Mouse (Mus musculus): ENCODE results near the gene Pygm. TPM values are rescaled to one million over a fixed set of nuclear protein-coding genes. Genes with fewer than 3 reads are reported as not detected.
A peak's percentile ranks its signal among the peaks of the same experiment; 100 is the strongest.

Gene Pygm
- polyA plus RNA-seq, 1 experiment from 2014 or later = 12.0 TPM

DNA sequence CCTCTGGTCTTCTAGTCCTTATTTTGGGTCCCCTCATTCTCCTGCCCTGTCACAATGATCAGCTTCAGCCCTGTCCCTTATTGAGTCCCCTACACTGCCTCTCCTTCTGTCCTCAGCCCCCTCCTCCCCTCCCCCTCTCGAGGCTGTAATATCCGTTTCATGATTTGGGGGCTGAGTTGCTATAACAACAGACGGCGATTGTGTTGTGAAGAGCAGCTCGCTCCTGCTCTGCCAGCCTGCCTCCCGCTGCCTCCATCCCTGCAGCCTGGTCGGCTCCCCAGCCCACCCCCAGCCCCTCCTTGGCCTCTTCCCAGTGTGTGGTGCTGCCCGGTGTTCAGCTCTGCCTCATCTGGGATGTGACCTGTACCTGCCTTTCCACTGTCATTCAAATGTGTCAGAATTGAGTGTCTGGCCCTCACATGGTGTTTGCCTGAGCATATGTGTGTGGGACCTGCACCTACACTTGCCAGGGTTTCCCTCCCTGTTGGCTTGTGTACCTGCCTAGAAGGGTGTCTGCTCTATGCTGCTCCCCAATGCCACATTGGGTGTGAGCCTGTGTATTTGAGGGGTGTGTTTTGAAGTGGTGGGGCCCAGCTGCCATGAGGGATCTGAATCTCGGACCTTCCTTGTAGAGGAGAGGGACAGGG is 32.0 kb downstream of the Pygm start:
- 8% methylated on average over 9 of the region's 9 CpGs for WGBS
- no peak for ATAC-seq (ENCODE audit: low FRiP score)
- peaks cover 53% of the 10 kb centered on the region for H3K4me1 ChIP-seq
- peak overlapping the region; percentile 26; the same call in 1 of the 2 replicates for H3K9ac ChIP-seq (replicated peaks)
- H3K36me3 ChIP-seq = no peaks in the 10 kb centered on the region
- peak overlapping the region; percentile 96 for H3K27ac ChIP-seq (replicated peaks)
- H3K9me3 ChIP-seq (replicated peaks) = no peaks in the 10 kb centered on the region
- H3K27me3 ChIP-seq (replicated peaks) = no peaks in the 10 kb centered on the region
- H3K4me3 ChIP-seq (replicated peaks) = no peak overlapping the region
- H3K4me2 ChIP-seq = peak overlapping the region; percentile 26

- 50% methylated on average over 12 of the region's 12 CpGs for WGBS
- H3K27ac ChIP-seq (replicated peaks) = peak overlapping the region; percentile 96
- H3K36me3 ChIP-seq = no peaks in the 10 kb centered on the region
- H3K4me2 ChIP-seq = peak overlapping the region; percentile 91
- 0 out of 2 replicates have a peak overlapping the region, but pooled peaks have one; percentile 89 for H3K9ac ChIP-seq (replicated peaks)
- no peaks in the 10 kb centered on the region for H3K27me3 ChIP-seq (replicated peaks)
- H3K4me1 ChIP-seq = peaks cover 62% of the 10 kb centered on the region
- H3K4me3 ChIP-seq (replicated peaks) = no peak overlapping the region
- no peak for ATAC-seq (ENCODE audit: low FRiP score)
- no peaks in the 10 kb centered on the region for H3K9me3 ChIP-seq (replicated peaks)
These were observed 32.9 kb downstream of the Pygm start for GRCm38 (mm10) chr19:6416894-6417761.

DNA sequence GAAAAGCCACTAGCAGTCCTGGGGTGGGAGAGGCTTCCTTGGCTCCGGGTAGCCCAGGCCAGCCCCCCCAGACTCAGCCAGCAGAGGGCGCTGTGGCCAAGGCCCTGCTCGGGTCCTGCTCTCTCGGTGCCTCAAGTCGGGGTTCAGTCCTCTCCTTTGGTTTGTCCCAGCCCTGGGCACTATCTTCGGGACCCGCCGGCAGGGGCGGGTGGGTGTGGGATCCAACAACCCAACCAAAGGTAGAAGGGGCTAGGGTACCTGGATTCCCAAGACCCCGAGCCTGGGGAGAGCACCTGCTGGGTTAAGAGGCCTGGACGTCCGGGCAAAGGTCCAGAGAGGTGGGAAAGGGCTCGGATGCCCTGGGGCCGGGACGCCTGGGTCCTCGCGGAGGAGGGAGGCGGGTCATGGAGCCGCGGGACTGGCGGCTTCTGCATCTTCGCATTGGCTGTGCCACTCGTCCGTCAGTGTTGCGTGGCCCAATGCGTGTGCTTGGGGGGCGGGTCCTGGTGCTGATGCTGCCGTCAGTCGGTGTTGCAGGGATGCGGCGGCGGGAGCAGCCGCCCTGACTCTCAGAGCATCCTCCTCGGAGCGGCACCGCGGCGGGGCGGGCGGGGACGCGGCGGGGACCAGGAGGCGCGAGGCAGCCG is 34.2 kb downstream of the Pygm start, which contains the start of gene Nrxn2:
TSS of gene Nrxn2 (plus strand) at position 499 of the 647 bp plus-strand sequence.
- Histone ChIP-seq H3K27me3 (replicated peaks) (no peaks in the 10 kb centered on the region), H3K9me3 (replicated peaks) (no peaks in the 10 kb centered on the region), H3K9ac (replicated peaks) (peak within 1 kb of the TSS; percentile 89), H3K4me2 (peak within 1 kb of the TSS; percentile 91), H3K4me1 (peaks cover 74% of the 10 kb centered on the region), H3K36me3 (no peaks in the 10 kb centered on the region), H3K27ac (replicated peaks) (peak within 1 kb of the TSS; percentile 96), H3K4me3 (replicated peaks) (peak within 1 kb of the TSS; percentile 67)
- peak; percentile 93 for ATAC-seq (ENCODE audit: low FRiP score)
- 1% methylated on average over 43 of the region's 46 CpGs for WGBS

DNA sequence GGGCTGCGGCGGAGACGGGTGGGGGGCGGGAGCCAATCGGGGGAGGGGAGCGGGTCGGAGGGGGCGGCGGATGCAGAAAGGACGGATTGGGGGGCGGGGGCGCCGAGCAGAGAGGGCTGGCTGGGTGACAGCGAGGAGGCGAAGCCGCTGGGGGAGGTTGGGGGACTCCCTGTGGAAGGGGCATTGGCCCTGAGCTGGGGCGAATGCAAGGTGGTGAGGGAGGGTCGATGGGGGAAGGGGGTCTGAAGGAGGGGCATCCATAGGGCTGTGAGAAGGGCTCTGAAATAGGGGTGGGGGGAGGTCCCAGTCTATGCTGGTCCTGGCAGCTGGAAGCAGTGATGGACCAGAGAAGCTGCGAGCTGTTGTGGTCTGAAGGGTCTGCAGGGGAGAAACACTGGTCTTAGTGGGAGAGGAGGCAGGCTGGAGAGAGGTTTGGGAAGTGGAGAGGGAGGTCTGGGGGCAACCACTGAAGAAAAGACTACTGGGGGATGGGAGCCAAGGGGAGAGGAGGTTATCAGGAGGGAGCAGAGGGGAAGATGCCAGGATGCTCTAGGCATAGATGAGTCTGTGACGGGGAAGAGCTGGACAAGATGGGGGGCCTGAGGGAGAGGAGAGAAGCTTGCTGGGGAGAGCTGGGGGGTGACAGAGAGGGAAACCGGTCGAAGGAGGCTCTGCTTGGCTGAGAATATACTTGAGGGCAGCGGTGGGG is 34.9 kb downstream of the Pygm start:
- peak overlapping the region; percentile 91 for H3K4me2 ChIP-seq
- 0 out of 2 replicates have a peak, but pooled peaks cover 3% of the 10 kb centered on the region for H3K27me3 ChIP-seq (replicated peaks)
- peaks cover 82% of the 10 kb centered on the region for H3K4me1 ChIP-seq
- no peaks in the 10 kb centered on the region for H3K36me3 ChIP-seq
- no peaks in the 10 kb centered on the region for H3K9me3 ChIP-seq (replicated peaks)
- H3K27ac ChIP-seq (replicated peaks) = peak overlapping the region; percentile 96
- WGBS = 5% methylated on average over 17 of the region's 23 CpGs
- H3K9ac ChIP-seq (replicated peaks) = peak overlapping the region; percentile 89
- peak overlapping the region; percentile 67 for H3K4me3 ChIP-seq (replicated peaks)
- ATAC-seq (ENCODE audit: low FRiP score) = peak; percentile 25

GRCm38 (mm10) chr19:6419805-6420310 is 35.7 kb downstream of the Pygm start:
- Histone ChIP-seq H3K9me3 (replicated peaks) (no peaks in the 10 kb centered on the region), H3K27me3 (replicated peaks) (0 out of 2 replicates have a peak, but pooled peaks cover 3% of the 10 kb centered on the region), H3K4me3 (replicated peaks) (peak overlapping the region; percentile 67), H3K9ac (replicated peaks) (peak overlapping the region; percentile 89), H3K4me2 (peak overlapping the region; percentile 91), H3K27ac (replicated peaks) (peak overlapping the region; percentile 96), H3K4me1 (peaks cover 89% of the 10 kb centered on the region), H3K36me3 (no peaks in the 10 kb centered on the region)
- no peak for ATAC-seq (ENCODE audit: low FRiP score)
- WGBS = 32% methylated on average over 9 of the region's 9 CpGs

DNA sequence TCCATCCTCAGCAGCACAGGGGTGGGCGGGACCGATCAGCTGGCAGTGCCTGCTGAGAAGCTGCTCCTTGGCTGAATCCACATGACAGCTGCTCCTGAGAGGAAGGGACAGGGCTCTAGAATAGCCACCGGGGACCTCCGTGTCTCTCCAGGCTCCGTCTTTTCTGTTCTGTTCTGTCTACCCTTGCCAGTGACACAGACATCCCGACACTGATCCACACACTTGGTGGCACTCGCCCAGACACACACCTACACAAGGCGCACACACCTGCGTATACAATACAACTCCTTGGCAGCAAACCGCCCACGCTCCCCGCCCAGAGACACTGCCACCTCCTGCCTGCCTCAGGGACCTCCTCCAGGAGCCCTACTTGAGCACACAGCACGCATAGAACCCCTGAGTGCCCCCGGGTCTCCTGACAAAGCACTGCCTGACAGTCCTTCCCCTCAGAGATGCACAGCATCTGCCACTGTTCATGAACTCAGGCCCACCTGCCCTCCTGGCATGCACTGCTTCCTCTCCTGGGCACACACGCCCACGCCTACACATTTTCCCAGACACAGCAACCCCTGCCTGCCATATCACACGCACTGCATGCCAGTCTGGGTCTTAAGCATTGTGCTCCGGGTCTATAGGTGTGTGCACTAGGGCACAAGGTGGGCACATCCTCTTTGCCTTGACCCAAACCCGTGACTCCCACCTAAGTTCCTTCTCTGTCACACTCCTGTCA is 36.4 kb downstream of the Pygm start:
- 51% methylated on average over 19 of the region's 19 CpGs for WGBS
- Histone ChIP-seq H3K9ac (replicated peaks) (peak overlapping the region; percentile 89), H3K4me3 (replicated peaks) (peak overlapping the region; percentile 67), H3K36me3 (no peaks in the 10 kb centered on the region), H3K27ac (replicated peaks) (peak overlapping the region; percentile 96; the same call in 1 of the 2 replicates), H3K4me1 (peaks cover 89% of the 10 kb centered on the region), H3K27me3 (replicated peaks) (0 out of 2 replicates have a peak, but pooled peaks cover 3% of the 10 kb centered on the region), H3K4me2 (peak overlapping the region; percentile 91), H3K9me3 (replicated peaks) (no peaks in the 10 kb centered on the region)
- no peak for ATAC-seq (ENCODE audit: low FRiP score)

- peak overlapping the region; percentile 67 for H3K4me3 ChIP-seq (replicated peaks)
- 71% methylated on average over 9 of the region's 9 CpGs for WGBS
- H3K9ac ChIP-seq (replicated peaks) = peak overlapping the region; percentile 30; the same call in 1 of the 2 replicates
- no peak for ATAC-seq (ENCODE audit: low FRiP score)
- no peaks in the 10 kb centered on the region for H3K9me3 ChIP-seq (replicated peaks)
- peaks cover 89% of the 10 kb centered on the region for H3K4me1 ChIP-seq
- H3K4me2 ChIP-seq = peak overlapping the region; percentile 91
- H3K27me3 ChIP-seq (replicated peaks) = 0 out of 2 replicates have a peak, but pooled peaks cover 3% of the 10 kb centered on the region
- no peak overlapping the region for H3K27ac ChIP-seq (replicated peaks)
- no peaks in the 10 kb centered on the region for H3K36me3 ChIP-seq
These were observed 37.0 kb downstream of the Pygm start for GRCm38 (mm10) chr19:6421211-6421590.

DNA sequence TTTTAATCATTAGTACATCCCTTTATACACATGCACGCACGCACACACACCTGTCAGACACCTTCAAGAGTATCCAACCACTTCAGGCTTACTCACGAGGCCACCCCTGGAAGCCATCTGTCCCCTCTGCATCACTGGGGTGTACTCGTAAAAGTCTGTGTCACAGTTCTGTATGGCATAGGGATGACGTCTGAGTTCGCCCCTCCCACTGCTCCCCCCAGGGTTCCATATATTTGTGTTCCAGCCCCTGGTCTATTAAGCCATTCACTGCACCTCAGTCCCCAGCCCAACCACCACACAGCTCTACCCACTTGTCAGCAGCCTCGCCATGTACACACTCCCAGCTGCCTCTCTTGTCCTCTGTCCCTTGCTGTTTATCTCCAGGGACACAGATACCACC is 37.8 kb downstream of the Pygm start:
- Histone ChIP-seq H3K4me3 (replicated peaks) (no peak overlapping the region), H3K9me3 (replicated peaks) (no peaks in the 10 kb centered on the region), H3K4me2 (no peak overlapping the region), H3K36me3 (no peaks in the 10 kb centered on the region), H3K27me3 (replicated peaks) (peaks cover 6% of the 10 kb centered on the region; the same call in 1 of the 2 replicates), H3K27ac (replicated peaks) (no peak overlapping the region; the same call in 1 of the 2 replicates), H3K4me1 (peaks cover 89% of the 10 kb centered on the region), H3K9ac (replicated peaks) (no peak overlapping the region)
- 59% methylated on average over 7 of the region's 7 CpGs for WGBS
- no peak for ATAC-seq (ENCODE audit: low FRiP score)

GRCm38 (mm10) chr19:6423241-6423640 is 39.0 kb downstream of the Pygm start:
- 80% methylated on average over 16 of the region's 16 CpGs for WGBS
- H3K27ac ChIP-seq (replicated peaks) = no peak overlapping the region
- no peaks in the 10 kb centered on the region for H3K9me3 ChIP-seq (replicated peaks)
- peaks cover 89% of the 10 kb centered on the region for H3K4me1 ChIP-seq
- peaks cover 17% of the 10 kb centered on the region for H3K27me3 ChIP-seq (replicated peaks)
- H3K4me3 ChIP-seq (replicated peaks) = no peak overlapping the region
- H3K9ac ChIP-seq (replicated peaks) = no peak overlapping the region
- H3K4me2 ChIP-seq = no peak overlapping the region
- no peak for ATAC-seq (ENCODE audit: low FRiP score)
- H3K36me3 ChIP-seq = no peaks in the 10 kb centered on the region

DNA sequence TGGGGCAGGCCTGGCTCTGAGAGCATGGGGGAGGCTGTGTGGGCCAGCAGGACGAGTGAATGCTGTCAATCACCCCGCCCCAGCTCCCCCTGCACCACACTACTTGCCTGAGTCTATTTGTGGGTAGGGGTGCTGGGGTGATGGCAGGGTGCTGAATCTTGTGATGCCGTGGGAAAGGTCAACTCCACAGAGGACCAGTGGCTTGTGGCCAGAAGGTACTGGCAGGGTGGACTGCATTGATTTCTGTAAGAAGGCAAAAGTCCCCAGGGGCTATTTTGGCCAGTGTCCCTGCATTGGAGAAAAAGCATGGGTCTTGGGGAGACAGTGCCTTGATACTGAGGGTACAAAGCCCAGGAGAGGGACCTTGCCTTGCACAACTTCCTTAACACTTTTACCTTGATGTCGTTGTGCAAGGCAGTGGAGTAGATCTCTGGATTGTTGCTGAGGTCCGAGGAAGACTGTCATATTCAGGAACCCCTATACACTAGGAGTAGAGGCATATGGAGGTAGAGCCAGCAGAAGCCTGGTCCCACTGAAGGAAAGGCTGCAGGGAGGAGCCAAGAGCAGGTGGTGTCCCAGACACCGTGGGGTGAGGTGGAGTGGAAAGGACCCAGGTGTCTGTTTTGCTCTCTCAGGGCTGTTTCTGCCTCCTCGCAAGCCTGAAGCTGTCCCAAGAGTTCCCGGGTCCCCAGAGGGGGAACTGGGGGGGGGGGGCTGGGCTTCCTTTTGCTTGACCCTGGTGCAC is 40.1 kb downstream of the Pygm start:
- WGBS = 52% methylated on average over 8 of the region's 8 CpGs
- H3K9me3 ChIP-seq (replicated peaks) = no peaks in the 10 kb centered on the region
- peaks cover 97% of the 10 kb centered on the region for H3K4me1 ChIP-seq
- H3K36me3 ChIP-seq = peaks cover 5% of the 10 kb centered on the region; the same call in 1 of the 2 replicates
- H3K4me2 ChIP-seq = no peak overlapping the region
- peaks cover 27% of the 10 kb centered on the region for H3K27me3 ChIP-seq (replicated peaks)
- no peak for ATAC-seq (ENCODE audit: low FRiP score)
- H3K27ac ChIP-seq (replicated peaks) = no peak overlapping the region
- H3K9ac ChIP-seq (replicated peaks) = no peak overlapping the region
- no peak overlapping the region for H3K4me3 ChIP-seq (replicated peaks)

Data from neural tube, embryonic 15.5 days (tissue).